Mouse (Mus musculus): ENCODE results near the gene Gas2l1. TPM values are rescaled to one million over a fixed set of nuclear protein-coding genes. Genes with fewer than 3 reads are reported as not detected.

Gas2l1 gene
- polyA plus RNA-seq, 1 experiment, result 104 TPM

DNA sequence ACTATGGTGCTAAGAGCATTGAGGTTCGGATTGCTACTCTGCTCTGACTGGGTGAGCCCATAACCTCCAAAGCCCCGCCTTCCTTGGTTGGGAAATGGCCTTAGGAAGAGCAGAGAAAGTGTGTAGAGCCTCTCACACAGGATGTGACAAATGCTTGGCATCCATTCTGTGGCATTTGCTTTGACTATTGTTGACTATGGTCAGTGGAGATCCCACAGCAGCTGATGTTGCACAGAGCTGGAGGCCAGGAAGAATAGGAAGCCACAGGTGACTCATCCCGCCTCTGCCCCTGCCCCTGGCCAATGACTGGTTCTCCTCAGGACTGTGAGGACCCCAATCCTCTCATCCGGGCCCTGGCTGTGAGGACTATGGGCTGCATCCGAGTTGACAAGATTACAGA, 48.8 kb downstream of the Gas2l1 start:
- Histone ChIP-seq H3ac (ENCODE audit: control insufficient read depth, insufficient read length, low read depth) (no peak overlapping the region), H3K79me2 (ENCODE audit: control insufficient read depth, insufficient read depth) (no peaks in the 10 kb centered on the region), H3K4me3 (ENCODE audit: insufficient read depth, poor library complexity, severe bottlenecking) (no peak overlapping the region), H3K79me3 (ENCODE audit: low read depth) (no peaks in the 10 kb centered on the region), H3K36me3 (ENCODE audit: control insufficient read depth, insufficient read depth) (peaks cover 60% of the 10 kb centered on the region), H3K27me3 (ENCODE audit: control insufficient read depth, insufficient read depth, insufficient read length) (no peaks in the 10 kb centered on the region)
- TF ChIP-seq CEBPB (IDR thresholded peaks at IDR 0.05; ENCODE audit: low read depth) (peak; percentile 58), USF1 (IDR thresholded peaks at IDR 0.05; ENCODE audit: low read depth) (no peak), MYOD1 (IDR thresholded peaks at IDR 0.05; ENCODE audit: control insufficient read depth, insufficient read length, low read depth) (peak; percentile 88)

DNA sequence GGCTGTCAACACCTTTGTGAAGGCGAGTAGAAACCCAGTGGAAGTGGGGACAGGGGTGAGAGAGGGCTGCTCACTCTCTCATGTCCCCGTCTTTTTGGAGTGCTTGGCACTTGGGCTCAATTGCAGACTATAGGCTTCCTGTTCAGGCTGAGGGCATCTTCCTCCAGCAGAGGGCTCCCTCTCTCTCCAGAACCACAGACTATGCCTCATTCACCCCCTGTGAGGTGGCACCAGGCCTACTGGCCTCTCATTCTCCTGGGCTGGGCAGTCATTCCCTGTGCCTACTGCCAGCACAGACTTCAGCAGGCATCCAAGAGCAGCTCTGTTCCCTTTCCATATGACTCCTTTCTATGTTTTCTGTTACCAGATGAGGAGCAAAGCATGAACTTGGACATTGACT, 49.4 kb downstream of the Gas2l1 start:
- Histone ChIP-seq H3K36me3 (ENCODE audit: control insufficient read depth, insufficient read depth) (peaks cover 59% of the 10 kb centered on the region), H3K27me3 (ENCODE audit: control insufficient read depth, insufficient read depth, insufficient read length) (no peaks in the 10 kb centered on the region), H3ac (ENCODE audit: control insufficient read depth, insufficient read length, low read depth) (no peak overlapping the region), H3K79me2 (ENCODE audit: control insufficient read depth, insufficient read depth) (no peaks in the 10 kb centered on the region), H3K4me3 (ENCODE audit: insufficient read depth, poor library complexity, severe bottlenecking) (no peak overlapping the region), H3K79me3 (ENCODE audit: low read depth) (no peaks in the 10 kb centered on the region)
- TF ChIP-seq USF1 (IDR thresholded peaks at IDR 0.05; ENCODE audit: low read depth), result no peak
- TF ChIP-seq CEBPB (IDR thresholded peaks at IDR 0.05; ENCODE audit: low read depth), result no peak
- TF ChIP-seq MYOG (IDR thresholded peaks at IDR 0.05; ENCODE audit: control insufficient read depth, extremely low read depth, insufficient read length), result no peak
- peak; percentile 84 for TF ChIP-seq CTCF (IDR thresholded peaks at IDR 0.05; ENCODE audit: control insufficient read depth, insufficient read depth, insufficient read length)
- no peak for TF ChIP-seq FOSL1 (IDR thresholded peaks at IDR 0.05; ENCODE audit: insufficient read depth, low read length, poor library complexity, severe bottlenecking)

DNA sequence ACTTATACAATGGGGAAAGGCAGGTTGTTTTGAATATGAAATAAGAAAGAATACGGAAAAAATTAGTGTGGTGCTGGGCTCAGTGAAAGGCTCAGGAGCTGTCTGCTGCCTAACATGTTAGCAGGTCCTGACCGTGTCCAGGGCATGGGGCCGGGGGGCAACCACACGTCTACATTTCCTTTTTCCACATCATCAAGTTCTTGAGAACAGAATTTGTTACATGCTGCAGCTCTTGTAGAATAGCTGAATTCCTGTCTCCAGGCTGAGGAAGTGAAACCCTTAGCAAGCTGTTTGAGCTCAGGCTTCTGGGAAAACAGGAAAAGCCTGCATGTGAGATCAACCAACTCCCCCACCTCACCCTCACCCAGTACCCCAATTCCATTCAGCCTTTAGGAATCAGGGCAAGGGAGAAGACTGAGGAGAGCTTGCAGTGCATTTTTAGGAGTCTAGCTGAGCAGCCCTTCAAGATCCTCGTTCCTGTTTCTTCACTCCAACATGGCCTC, 52.9 kb downstream of the Gas2l1 start:
- Histone ChIP-seq H3K4me3 (ENCODE audit: insufficient read depth, poor library complexity, severe bottlenecking) (no peak overlapping the region), H3K36me3 (ENCODE audit: control insufficient read depth, insufficient read depth) (peaks cover 31% of the 10 kb centered on the region), H3K27me3 (ENCODE audit: control insufficient read depth, insufficient read depth, insufficient read length) (no peaks in the 10 kb centered on the region), H3K79me2 (ENCODE audit: control insufficient read depth, insufficient read depth) (no peaks in the 10 kb centered on the region), H3K79me3 (ENCODE audit: low read depth) (no peaks in the 10 kb centered on the region), H3ac (ENCODE audit: control insufficient read depth, insufficient read length, low read depth) (no peak overlapping the region)
- TF ChIP-seq USF1 (IDR thresholded peaks at IDR 0.05; ENCODE audit: low read depth), result no peak
- no peak for TF ChIP-seq CEBPB (IDR thresholded peaks at IDR 0.05; ENCODE audit: low read depth)
- no peak for TF ChIP-seq FOSL1 (IDR thresholded peaks at IDR 0.05; ENCODE audit: insufficient read depth, low read length, poor library complexity, severe bottlenecking)
- no peak for TF ChIP-seq MYOG (IDR thresholded peaks at IDR 0.05; ENCODE audit: control insufficient read depth, extremely low read depth, insufficient read length)
- TF ChIP-seq CTCF (IDR thresholded peaks at IDR 0.05; ENCODE audit: control insufficient read depth, insufficient read depth, insufficient read length), result no peak
- no peak for TF ChIP-seq MYOD1 (IDR thresholded peaks at IDR 0.05; ENCODE audit: control insufficient read depth, insufficient read length, low read depth)

DNA sequence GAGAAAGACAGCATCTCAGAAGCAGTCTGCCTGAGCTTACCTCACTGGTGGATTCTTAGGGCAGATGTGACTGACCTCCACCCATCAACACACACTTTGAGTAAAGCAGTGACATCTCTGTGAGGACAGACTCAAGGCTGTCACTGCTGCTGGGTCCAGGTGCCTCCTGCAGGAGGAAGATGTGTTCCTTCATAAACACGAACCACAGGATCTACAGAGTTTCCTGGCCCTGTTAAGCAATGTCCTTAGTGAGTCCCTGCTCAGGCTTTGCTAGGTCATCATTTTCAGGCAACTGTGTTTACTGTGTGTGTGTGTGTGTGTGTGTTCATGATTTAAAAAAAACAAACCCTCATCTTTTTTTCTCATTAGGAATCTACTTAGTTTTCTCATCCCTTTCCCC, 53.6 kb downstream of the Gas2l1 start:
- Histone ChIP-seq H3ac (ENCODE audit: control insufficient read depth, insufficient read length, low read depth) (no peak overlapping the region), H3K79me2 (ENCODE audit: control insufficient read depth, insufficient read depth) (no peaks in the 10 kb centered on the region), H3K27me3 (ENCODE audit: control insufficient read depth, insufficient read depth, insufficient read length) (no peaks in the 10 kb centered on the region), H3K36me3 (ENCODE audit: control insufficient read depth, insufficient read depth) (peaks cover 26% of the 10 kb centered on the region), H3K4me3 (ENCODE audit: insufficient read depth, poor library complexity, severe bottlenecking) (no peak overlapping the region), H3K79me3 (ENCODE audit: low read depth) (no peaks in the 10 kb centered on the region)
- TF ChIP-seq MYOG (IDR thresholded peaks at IDR 0.05; ENCODE audit: control insufficient read depth, extremely low read depth, insufficient read length) (no peak), CEBPB (IDR thresholded peaks at IDR 0.05; ENCODE audit: low read depth) (no peak)

DNA sequence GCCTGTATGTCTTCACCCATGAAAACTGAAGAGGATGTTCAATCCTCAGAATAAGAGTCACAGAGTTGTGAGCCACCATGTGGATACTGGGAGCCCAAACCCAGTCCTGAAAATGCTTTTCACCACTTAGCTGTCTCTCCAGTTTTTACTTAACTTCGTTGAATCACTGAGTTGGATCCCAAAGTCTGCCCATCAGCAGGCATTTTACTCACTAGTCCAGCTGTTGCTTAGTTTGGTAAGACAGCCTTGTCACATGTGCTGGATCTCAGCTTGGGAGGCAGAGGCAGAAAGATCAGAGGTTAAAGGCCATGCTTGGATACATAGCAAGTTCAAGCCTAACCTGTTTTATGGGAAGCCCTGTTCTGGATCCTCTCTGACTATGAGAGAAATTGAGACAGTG, 54.9 kb downstream of the Gas2l1 start:
- no peaks in the 10 kb centered on the region for H3K79me3 ChIP-seq (ENCODE audit: low read depth)

DNA sequence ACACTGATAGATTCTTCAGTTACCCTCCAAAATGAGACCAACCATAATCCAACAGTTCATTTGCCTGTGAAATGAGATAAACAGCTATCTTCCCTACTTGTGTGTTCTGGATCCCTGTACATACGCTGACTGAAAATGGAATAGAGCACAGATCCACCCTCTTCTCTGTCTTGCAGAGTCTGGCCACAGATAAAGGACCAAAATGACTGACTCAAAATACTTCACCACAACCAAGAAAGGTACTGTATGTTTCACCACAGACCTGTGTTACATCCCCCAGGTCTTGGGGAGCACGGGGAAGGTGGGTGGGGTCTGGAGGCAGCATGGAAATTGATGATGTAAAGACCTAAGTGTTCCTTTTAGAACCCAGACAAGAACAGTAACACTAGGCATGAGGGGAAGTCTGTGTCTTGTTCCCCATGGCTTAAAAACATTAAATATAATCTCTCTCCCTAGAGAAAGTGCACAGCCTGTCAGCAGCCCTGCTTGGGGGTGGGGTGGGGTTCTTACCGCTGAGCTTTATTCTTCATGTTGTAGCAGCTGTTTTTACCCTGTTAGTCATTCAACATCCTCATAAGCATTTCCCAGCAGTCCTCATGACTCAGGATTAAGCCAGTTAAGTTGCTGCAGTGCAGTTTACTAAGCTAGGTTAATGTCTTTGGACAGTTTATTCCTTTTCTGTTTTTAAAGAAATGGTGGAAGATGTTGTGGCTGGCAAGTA, 55.6 kb downstream of the Gas2l1 start:
- H3K79me3 ChIP-seq (ENCODE audit: low read depth), result no peaks in the 10 kb centered on the region

More for the DNA sequence above, 54.9 kb downstream of the Gas2l1 start:
- Histone ChIP-seq H3K79me2 (ENCODE audit: control insufficient read depth, insufficient read depth) (no peaks in the 10 kb centered on the region), H3K4me3 (ENCODE audit: insufficient read depth, poor library complexity, severe bottlenecking) (no peak overlapping the region), H3K27me3 (ENCODE audit: control insufficient read depth, insufficient read depth, insufficient read length) (no peaks in the 10 kb centered on the region), H3K36me3 (ENCODE audit: control insufficient read depth, insufficient read depth) (peaks cover 26% of the 10 kb centered on the region), H3ac (ENCODE audit: control insufficient read depth, insufficient read length, low read depth) (no peak overlapping the region)
- no peak for TF ChIP-seq MYOG (IDR thresholded peaks at IDR 0.05; ENCODE audit: control insufficient read depth, extremely low read depth, insufficient read length)
- TF ChIP-seq CTCF (IDR thresholded peaks at IDR 0.05; ENCODE audit: control insufficient read depth, insufficient read depth, insufficient read length), result no peak
- TF ChIP-seq USF1 (IDR thresholded peaks at IDR 0.05; ENCODE audit: low read depth), result peak; percentile 53
- TF ChIP-seq MAX (IDR thresholded peaks at IDR 0.05), result no peak
- TF ChIP-seq MYOD1 (IDR thresholded peaks at IDR 0.05; ENCODE audit: control insufficient read depth, insufficient read length, low read depth), result no peak
- TF ChIP-seq FOSL1 (IDR thresholded peaks at IDR 0.05; ENCODE audit: insufficient read depth, low read length, poor library complexity, severe bottlenecking), result no peak
- TF ChIP-seq CEBPB (IDR thresholded peaks at IDR 0.05; ENCODE audit: low read depth), result no peak

More for the DNA sequence above, 55.6 kb downstream of the Gas2l1 start:
- TF ChIP-seq MYOD1 (IDR thresholded peaks at IDR 0.05; ENCODE audit: control insufficient read depth, insufficient read length, low read depth) (peak; percentile 87), CTCF (IDR thresholded peaks at IDR 0.05; ENCODE audit: control insufficient read depth, insufficient read depth, insufficient read length) (no peak)
- Histone ChIP-seq H3K36me3 (ENCODE audit: control insufficient read depth, insufficient read depth) (peaks cover 21% of the 10 kb centered on the region), H3K27me3 (ENCODE audit: control insufficient read depth, insufficient read depth, insufficient read length) (no peaks in the 10 kb centered on the region), H3K4me3 (ENCODE audit: insufficient read depth, poor library complexity, severe bottlenecking) (no peak overlapping the region), H3K79me2 (ENCODE audit: control insufficient read depth, insufficient read depth) (no peaks in the 10 kb centered on the region), H3ac (ENCODE audit: control insufficient read depth, insufficient read length, low read depth) (peak overlapping the region; percentile 37)
